Mouse (Mus musculus) kidney, postnatal 0 days (tissue): ENCODE measurements around the gene Kcnn3. TPM values are rescaled to one million over a fixed set of nuclear protein-coding genes. Genes with fewer than 3 reads are reported as not detected.

ENCODE experiments used
- ATAC-seq: fragments of 200-750 bp; cut with Nextera tagmentation; replicated peaks from 2 replicates; pipeline ENCODE4 v1.8.0; 2017; ENCODE audit warnings: low read depth, moderate number of reproducible peaks, moderate TSS enrichment, moderate library complexity; ENCODE audit not compliant: low FRiP score
- DNase-seq: peaks from one replicate; pipeline ENCODE4 v3.0.0-alpha.2; 2016; ENCODE audit warnings: low spot score
- H3K27ac ChIP-seq: fragments of 300-500 bp; sonication (generic); 2 replicates; pipeline ENCODE4 v1.5.1; 2014; ENCODE audit warnings: mild to moderate bottlenecking
- H3K27me3 ChIP-seq: fragments of 300-500 bp; sonication (generic); 2 replicates; pipeline ENCODE4 v1.6.1; 2014; ENCODE audit warnings: low read length, mixed read lengths; ENCODE audit not compliant: insufficient read depth
- H3K36me3 ChIP-seq: fragments of 300-500 bp; sonication (generic); 2 replicates; pipeline ENCODE4 v1.6.1; 2014; ENCODE audit warnings: low read length, mixed read lengths; ENCODE audit not compliant: insufficient read depth
- H3K4me1 ChIP-seq: fragments of 300-500 bp; sonication (generic); replicated peaks from 2 replicates; pipeline ENCODE4 v1.6.1; 2014; ENCODE audit warnings: antibody characterized with exemption, low read length, mixed read lengths; ENCODE audit not compliant: insufficient read depth
- H3K4me2 ChIP-seq: fragments of 300-500 bp; sonication (generic); 2 replicates; pipeline ENCODE4 v1.6.1; 2014; ENCODE audit warnings: mild to moderate bottlenecking, low read length, moderate library complexity, mixed read lengths
- H3K4me3 ChIP-seq: fragments of 300-500 bp; sonication (generic); replicated peaks from 2 replicates; pipeline ENCODE4 v1.5.1; 2014; ENCODE audit warnings: low read depth, low read length
- H3K9ac ChIP-seq: fragments of 300-500 bp; sonication (generic); 2 replicates; pipeline ENCODE4 v1.6.1; 2014; ENCODE audit warnings: low read depth, low read length
- H3K9me3 ChIP-seq: fragments of 300-500 bp; sonication (generic); replicated peaks from 2 replicates; pipeline ENCODE4 v1.6.1; 2016; ENCODE audit warnings: low read length, inconsistent platforms, mixed read lengths
- CTCF ChIP-seq: IDR thresholded peaks from 2 replicates; pipeline ENCODE4 v1.5.1; 2016; ENCODE audit warnings: antibody characterized with exemption, low read depth, mild to moderate bottlenecking, moderate library complexity
- WGBS: fragments of 180-500 bp; shearing (Covaris S2); extraction: QIAGEN DNeasy Blood & Tissue Kit; methylation state at CpG from one replicate; pipeline ENCODE4 v1.1.7; 2014; 5-methylcytosine and 5-hydroxymethylcytosine counted together
- polyA plus RNA-seq: library from polyadenylated mRNA; unstranded; fragments of >200 nt; fragmentation: Nextera tagmentation; extraction: Ambion mirVana; gene quantifications from 2 replicates; pipeline ENCODE4 v1.2.1, GENCODE M21; 2015

Gene Kcnn3
- polyA plus RNA-seq, 1 experiment from 2014 or later = 1.6 TPM

DNA sequence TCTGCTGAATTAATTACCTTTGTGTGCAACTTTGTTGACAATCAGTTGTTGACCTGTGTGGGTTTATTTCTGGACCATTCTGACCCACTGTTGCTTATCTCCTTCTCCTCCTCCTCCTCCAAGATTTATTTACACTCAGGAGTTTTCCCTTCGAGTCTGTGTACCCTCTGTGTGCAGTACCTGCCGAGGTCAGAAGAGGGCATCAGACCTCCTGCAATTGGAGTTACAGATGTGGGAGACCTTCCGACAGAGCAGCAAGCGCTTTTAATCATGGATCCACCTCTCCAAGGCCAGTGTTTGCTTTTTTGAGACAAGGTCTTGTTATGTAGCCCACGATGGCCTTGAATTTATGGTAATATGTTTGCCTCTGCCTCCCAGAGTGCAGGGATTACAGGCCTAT lies 25.3 kb upstream of the Kcnn3 start:
- H3K4me3 ChIP-seq = no peak overlapping the region
- no peak for DNase-seq
- no peaks in the 10 kb centered on the region for H3K36me3 ChIP-seq
- ATAC-seq = no peak
- WGBS = 91% methylated on average over 5 of the region's 5 CpGs
- TF ChIP-seq CTCF = peak; percentile 41; the same call in 1 of the 2 replicates
- H3K27me3 ChIP-seq = no peaks in the 10 kb centered on the region
- 0 out of 2 replicates have a peak, but pooled peaks cover 5% of the 10 kb centered on the region for H3K4me1 ChIP-seq
- H3K9me3 ChIP-seq = no peaks in the 10 kb centered on the region
- H3K4me2 ChIP-seq = no peak overlapping the region
- no peak overlapping the region for H3K27ac ChIP-seq
- no peak overlapping the region for H3K9ac ChIP-seq

DNA sequence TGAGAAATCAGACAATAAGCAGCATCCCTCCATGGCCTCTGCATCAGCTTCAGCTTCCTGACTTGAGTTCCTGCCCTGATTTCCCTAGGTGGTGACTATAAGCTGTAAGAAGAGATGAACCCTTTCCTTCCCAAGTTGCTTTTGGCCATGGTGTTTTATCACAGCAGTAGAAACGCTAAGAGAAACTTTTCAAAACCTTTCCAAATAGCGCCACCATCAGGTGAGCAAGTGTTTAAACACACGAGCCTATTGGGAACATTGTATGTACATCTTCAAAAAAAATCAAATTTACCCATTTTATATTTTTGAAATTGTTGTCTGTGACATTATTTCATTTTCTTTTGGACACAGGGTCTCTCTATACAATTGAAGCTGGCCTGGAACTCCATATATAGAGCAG lies 23.6 kb upstream of the Kcnn3 start:
- no peak overlapping the region for H3K9ac ChIP-seq
- DNase-seq (no peak), ATAC-seq (no peak)
- H3K36me3 ChIP-seq = no peaks in the 10 kb centered on the region
- no peak overlapping the region for H3K4me3 ChIP-seq
- H3K9me3 ChIP-seq = no peaks in the 10 kb centered on the region
- no peak overlapping the region for H3K27ac ChIP-seq
- peak; percentile 18; the same call in 1 of the 2 replicates for TF ChIP-seq CTCF
- no peak overlapping the region for H3K4me2 ChIP-seq
- 0 out of 2 replicates have a peak, but pooled peaks cover 5% of the 10 kb centered on the region for H3K4me1 ChIP-seq
- H3K27me3 ChIP-seq = no peaks in the 10 kb centered on the region
- WGBS = 77% methylated on average over 3 of the region's 3 CpGs

DNA sequence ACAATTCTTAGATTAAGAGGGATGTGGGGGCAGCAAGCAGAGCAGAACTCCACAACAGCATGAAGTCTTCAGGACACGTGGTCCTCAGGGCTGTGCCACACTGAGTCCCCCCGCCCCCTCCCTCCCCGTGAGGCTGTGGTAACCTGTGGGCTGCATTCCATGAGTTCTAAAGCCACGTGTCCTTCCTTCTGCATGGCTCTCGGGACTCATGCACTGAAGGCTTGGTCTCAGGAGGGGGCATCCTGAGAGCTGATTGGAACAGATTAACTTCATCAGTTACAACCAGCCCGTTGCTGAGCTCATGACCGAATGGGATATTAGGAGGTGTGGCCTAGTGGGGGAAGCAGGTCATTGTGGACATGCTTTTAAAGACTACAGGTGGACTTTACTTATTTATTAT lies 20.3 kb upstream of the Kcnn3 start:
- 44% methylated on average over 7 of the region's 7 CpGs for WGBS
- TF ChIP-seq CTCF = no peak
- no peaks in the 10 kb centered on the region for H3K27me3 ChIP-seq

DNA sequence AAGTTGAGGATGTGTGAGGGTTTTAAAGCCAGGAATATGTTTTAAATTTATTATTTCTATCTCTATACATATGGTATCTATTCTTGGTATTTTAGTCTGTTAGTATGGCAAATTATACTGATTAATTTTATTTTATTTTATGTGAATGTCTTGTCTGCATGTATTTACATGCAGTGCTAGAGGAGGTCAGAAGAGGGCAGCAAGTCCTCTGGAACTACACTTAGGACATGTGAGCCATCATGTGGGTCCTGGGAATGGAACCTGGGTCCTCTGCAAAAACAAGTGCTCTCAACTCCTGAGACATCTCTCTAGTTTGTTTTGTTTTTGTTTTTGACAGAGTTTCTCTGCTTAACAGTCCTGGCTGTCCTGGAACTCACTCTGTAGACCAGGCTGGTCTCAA lies 18.5 kb upstream of the Kcnn3 start:
- Histone ChIP-seq H3K9ac (no peak overlapping the region), H3K4me3 (no peak overlapping the region), H3K27ac (no peak overlapping the region), H3K36me3 (no peaks in the 10 kb centered on the region), H3K4me1 (no peaks in the 10 kb centered on the region), H3K9me3 (no peaks in the 10 kb centered on the region), H3K4me2 (no peak overlapping the region), H3K27me3 (no peaks in the 10 kb centered on the region)
- no peak for DNase-seq
- ATAC-seq = no peak
- peak; percentile 34; the same call in 1 of the 2 replicates for TF ChIP-seq CTCF

More for the DNA sequence above, 20.3 kb upstream of the Kcnn3 start:
- no peak overlapping the region for H3K4me3 ChIP-seq
- no peaks in the 10 kb centered on the region for H3K36me3 ChIP-seq
- no peaks in the 10 kb centered on the region for H3K4me1 ChIP-seq
- H3K9ac ChIP-seq = no peak overlapping the region
- H3K9me3 ChIP-seq = no peaks in the 10 kb centered on the region
- DNase-seq (no peak), ATAC-seq (peak; percentile 40; the same call in 1 of the 2 replicates)
- H3K4me2 ChIP-seq = no peak overlapping the region
- no peak overlapping the region for H3K27ac ChIP-seq

DNA sequence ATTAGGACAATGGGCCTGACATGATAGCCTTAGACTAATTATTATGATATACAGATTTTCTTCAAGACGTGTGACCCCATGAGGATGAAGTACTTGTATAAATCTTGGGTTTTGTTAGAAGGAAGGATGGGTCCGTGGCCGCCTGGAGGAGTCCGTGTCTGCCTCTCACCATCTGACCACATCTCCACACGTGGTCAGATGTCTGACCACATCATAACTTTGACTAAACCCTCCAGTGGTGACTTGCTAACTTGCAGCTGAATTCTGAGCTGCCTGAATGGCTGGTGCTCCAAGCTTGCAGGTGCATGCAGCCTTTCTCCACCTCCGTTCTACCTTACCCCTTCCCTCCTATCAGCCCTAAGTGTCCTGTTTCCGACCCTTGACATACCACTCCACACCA lies 17.4 kb upstream of the Kcnn3 start:
- no peaks in the 10 kb centered on the region for H3K36me3 ChIP-seq
- H3K27me3 ChIP-seq = no peaks in the 10 kb centered on the region
- WGBS = 72% methylated on average over 7 of the region's 7 CpGs
- H3K4me1 ChIP-seq = no peaks in the 10 kb centered on the region
- no peak overlapping the region for H3K27ac ChIP-seq
- no peak overlapping the region for H3K9ac ChIP-seq
- TF ChIP-seq CTCF = no peak
- H3K4me3 ChIP-seq = no peak overlapping the region
- ATAC-seq = no peak
- no peak for DNase-seq
- H3K9me3 ChIP-seq = no peaks in the 10 kb centered on the region
- no peak overlapping the region for H3K4me2 ChIP-seq

DNA sequence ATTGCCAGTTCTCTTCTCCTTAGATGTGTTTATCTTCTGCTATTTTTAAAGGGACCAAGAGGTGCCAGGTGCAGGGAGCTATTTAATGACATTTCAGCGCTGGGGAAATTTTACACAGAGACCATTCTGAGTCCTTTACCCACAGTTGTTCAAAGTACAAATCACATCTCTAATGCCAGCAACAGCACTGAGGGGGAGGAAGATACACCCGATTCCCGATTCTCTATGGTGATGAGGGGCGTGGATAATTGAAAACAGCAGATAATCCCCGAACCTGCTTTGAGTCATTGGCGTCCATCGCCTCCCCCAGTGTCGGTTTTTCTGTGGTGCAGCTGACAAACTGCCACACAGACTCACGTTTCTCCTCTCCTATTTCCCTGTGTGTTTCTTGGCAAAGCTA lies 11.9 kb upstream of the Kcnn3 start:
- Histone ChIP-seq H3K9me3 (no peaks in the 10 kb centered on the region), H3K36me3 (no peaks in the 10 kb centered on the region), H3K4me2 (no peak overlapping the region), H3K4me1 (no peaks in the 10 kb centered on the region), H3K9ac (no peak overlapping the region), H3K27me3 (0 out of 2 replicates have a peak, but pooled peaks cover 5% of the 10 kb centered on the region), H3K27ac (no peak overlapping the region), H3K4me3 (no peak overlapping the region)
- no peak for TF ChIP-seq CTCF
- ATAC-seq (no peak), DNase-seq (no peak)
- 27% methylated on average over 9 of the region's 9 CpGs for WGBS

DNA sequence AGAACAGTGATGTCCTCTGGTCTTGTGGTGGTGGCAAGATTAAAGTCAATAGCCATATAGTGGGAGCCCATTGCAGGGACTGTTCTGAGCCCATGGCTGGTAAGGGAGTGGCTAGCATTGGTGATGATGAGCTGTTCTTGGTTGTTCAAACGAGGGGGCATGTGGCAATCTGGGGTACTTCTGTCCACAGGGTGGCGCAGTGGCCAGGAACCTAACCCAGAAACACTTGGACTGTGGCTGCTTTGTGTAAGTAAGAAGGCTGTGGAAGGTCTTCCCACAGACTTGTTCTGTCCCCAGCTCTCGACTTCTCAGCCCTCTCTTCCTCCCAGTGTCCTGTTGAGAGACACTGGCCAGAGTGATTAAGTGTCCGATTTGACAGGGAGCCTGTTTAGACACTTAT lies 9.0 kb upstream of the Kcnn3 start:
- Histone ChIP-seq H3K36me3 (no peaks in the 10 kb centered on the region), H3K4me2 (peak overlapping the region; percentile 34), H3K9me3 (no peaks in the 10 kb centered on the region), H3K4me3 (no peak overlapping the region), H3K4me1 (no peaks in the 10 kb centered on the region), H3K27me3 (0 out of 2 replicates have a peak, but pooled peaks cover 5% of the 10 kb centered on the region), H3K27ac (no peak overlapping the region), H3K9ac (no peak overlapping the region)
- peak; percentile 78 for DNase-seq
- 22% methylated on average over 4 of the region's 4 CpGs for WGBS
- 0 out of 2 replicates have a peak, but pooled peaks have one; percentile 15 for ATAC-seq
- TF ChIP-seq CTCF = peak; percentile 74
